Mouse (Mus musculus) c-Kit-negative CD71-positive TER-119-positive erythroid progenitor cells, embryonic 14.5 days (primary cell): Measurements from ENCODE around the gene Rab3ip.

ENCODE experiments used
- DNase-seq: peaks from one replicate; pipeline ENCODE4 v3.0.0-alpha.2; 2013; ENCODE audit warnings: low read depth, low spot score

The Rab3ip gene

DNA sequence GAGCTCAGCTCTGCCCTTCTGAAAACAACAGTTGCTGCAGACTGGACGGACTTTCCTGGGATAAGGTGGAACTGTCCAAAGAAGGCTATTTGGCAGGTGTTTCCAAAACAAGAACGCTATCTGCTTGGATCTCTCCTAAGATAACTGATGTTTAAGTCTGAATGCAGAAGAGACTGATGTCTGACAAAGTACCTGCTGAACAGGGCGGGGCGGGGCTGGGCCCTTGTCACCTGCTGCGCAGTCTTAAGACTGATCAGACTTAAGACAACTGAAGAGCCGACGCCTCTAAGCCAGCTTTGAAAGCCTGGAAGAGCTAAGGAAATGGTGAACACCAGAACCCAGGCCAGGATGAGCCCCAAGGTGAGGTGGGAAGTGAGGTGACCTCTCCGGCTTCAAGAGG, 29.9 kb downstream of the Rab3ip start:
- no peak for DNase-seq

DNA sequence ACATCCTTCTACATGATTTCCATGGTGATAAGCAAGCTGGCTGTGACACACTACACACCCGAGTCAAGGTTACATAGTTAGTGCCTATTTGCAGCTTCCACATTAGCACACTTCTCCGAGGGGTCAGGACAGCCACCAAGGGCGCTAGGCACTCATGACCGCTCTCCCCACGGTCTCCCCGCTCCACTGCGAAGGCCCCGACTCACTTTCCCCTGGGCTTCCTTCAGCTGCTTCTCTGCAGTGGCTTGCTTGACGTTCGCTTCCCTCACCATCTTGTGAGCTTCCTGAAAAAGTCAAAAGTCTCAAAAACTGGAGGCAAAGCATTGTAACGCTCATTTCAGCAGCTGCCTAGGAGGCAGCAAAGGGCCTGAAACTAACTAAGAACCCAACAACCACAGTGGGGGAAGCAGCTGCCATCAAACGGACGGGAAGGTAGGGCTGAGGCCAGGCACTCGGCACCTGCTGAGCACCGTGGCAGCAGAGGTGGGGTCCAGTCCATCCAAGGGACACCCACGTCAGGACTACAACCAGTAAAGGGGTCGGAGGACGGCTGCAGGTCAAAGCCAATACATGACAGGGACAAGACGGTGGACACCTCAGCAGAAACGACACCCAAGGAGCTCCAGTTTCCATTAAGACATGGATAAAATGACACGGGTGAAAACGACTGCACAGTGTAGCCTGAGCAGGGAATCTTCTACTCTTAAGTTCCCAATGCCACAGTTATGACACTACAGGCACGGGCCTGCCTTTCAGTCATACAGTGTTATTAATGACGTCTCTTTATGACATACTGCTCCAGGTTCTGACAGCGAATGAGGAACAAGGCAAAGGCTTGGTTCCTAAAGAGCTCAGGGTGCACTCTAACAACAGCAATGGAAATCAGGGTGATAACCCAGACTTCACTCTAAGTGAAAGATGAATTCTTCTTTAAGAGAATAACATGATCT, 30.9 kb downstream of the Rab3ip start:
- no peak for DNase-seq

DNA sequence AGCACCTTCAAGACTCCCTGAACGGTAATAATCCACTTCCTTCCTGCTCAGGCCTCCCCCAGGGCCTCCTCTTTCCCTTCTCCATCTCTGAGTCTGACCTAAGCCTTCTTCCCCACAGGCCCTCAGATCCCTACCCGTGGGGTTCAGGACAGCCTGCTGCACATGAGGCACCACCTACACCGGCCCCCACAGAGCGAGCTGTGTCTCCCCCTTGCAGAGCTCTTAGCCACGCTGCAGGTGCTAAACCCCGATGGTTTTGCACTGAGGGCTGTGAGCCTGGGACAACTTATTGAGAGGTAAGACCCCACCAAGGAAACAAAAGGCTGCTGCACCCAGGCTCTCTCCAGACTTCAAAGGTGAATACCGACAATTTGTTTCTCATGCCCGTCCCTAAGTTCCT, 34.0 kb downstream of the Rab3ip start:
- no peak for DNase-seq

DNA sequence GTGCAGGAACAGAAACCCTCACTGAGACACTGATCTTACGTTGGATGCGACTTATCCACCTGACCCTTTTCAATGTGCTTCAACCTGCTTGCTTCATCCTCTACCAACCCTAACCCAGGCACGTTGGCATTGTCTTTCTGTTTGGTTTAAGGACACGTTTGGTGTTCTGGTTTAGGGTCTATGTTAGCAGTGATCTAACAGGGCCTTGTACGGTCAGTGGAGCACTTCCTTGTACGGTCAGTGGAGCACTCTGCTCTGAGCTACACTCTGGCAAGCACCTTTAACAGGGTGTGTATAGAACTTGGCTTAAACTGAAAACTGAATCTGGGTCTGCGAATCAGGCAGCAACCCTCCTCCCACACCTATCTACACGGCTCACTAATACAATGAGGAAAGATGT, 35.3 kb downstream of the Rab3ip start:
- no peak for DNase-seq

DNA sequence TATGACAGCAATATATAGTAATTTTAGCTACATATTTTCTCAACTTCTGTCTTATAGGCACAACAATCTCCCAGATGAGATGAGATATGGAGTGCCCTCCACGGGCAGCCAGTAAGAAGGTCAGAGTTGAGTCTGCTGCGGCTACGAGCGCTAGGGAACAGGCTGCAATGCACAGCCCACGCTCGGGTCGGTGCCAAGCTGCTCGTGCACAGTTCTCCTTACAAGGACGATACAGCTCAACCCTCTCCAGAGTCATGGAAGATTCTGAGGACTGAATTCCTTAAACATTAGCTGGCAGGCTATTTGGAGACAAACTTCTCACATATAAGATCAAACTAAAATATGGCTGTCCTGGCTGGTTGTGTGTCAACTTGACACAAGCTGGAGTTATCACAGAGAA, 36.0 kb downstream of the Rab3ip start:
- no peak for DNase-seq

DNA sequence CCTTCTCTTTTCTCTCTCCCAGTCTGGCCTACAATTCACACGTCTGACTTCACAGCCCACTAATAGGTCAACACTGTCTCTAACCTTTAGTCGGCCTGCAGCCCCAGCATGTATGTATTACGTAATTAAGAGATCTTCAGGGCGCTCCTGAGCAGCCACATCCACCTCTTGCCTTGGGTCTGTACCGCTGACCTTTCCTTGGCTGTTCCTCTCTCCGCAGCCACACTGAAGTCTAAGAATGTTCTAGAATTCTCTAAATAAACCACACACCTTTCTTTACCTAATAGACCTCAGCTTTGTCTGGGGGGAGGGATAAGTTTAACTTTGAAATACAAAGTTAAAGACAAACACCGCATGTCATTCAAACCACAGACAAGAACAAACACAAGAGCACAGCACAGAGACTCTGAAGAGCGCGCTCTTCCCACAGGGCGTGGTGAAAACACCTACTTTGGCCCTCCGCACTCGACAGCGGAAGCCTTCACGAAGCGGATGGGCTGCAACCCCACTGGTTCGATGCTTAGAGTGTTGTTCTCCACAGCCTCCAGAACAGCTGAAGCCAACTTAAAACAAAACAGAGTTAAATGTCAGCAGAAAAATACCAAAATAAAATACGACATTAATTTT, 36.8 kb downstream of the Rab3ip start:
- DNase-seq, result no peak

DNA sequence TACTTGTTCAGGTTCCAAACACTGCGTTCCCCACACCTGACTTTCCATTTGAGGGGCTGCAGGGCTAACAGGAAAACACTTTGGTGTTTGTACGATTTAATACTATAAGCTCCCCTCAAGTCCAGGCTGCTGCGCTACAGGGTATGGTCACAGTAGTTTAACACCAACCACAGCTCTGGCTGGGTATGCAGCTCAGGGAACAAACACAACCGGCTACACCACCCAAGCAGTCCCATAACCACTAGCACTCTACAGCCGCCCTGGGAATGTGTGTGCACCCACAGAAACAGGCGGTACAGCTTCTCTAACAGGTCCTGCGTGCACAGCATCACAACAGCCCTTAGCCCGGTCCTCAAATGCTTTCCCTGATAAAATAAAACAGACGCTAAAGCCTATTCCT, 37.7 kb downstream of the Rab3ip start:
- no peak for DNase-seq

DNA sequence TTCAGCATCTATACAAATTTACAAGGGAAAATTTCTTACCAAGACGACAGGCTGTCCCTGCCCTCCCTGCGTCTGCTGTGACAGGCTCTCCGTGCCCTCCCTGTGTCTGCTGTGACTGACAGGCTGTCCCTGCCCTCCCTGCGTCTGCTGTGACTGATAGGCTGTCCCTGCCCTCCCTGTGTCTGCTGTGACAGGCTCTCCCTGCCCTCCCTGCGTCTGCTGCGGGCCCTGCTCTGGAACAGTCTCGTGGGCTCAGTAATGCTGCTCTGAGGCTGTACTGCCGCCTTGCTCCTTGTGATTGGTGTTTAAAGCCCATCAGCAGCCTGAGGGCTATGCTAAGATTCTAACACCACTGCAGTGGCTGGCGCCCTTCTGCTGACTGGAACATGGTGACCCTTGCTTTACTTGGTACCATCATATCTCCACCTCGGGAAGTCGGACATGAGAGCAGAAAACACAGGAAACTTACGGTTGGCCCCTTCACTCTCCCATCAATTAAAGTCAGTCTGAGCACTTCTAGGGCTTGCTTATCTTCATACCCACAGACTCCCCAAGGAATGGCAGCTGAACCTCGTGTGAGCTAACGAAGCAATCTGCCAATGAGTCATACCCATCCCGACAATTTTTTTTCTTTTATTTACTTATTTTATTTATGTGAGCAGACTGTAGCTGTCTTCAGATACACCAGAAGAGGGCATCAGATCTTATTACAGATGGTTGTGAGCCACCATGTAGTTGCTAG, 41.5 kb downstream of the Rab3ip start:
- peak; percentile 60 for DNase-seq

DNA sequence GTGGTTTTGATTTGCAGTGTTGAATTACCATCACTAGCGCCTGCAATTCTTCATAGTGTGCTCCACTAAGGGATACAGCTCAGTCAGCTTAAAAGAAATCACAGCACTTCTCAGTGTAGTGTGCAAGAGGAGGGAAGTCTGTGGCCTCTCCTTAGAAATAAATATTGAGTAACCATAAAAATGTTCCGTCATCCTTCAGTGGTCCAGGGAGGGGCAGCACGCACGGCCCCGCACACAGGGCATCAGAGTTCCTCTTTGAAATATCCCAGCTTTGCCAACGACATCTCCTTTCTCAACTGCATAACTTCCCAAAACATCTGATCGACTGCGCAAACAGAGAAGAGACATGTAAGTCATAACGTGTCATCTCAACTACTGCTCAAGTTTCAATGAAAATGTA, 43.8 kb downstream of the Rab3ip start:
- DNase-seq, result no peak

DNA sequence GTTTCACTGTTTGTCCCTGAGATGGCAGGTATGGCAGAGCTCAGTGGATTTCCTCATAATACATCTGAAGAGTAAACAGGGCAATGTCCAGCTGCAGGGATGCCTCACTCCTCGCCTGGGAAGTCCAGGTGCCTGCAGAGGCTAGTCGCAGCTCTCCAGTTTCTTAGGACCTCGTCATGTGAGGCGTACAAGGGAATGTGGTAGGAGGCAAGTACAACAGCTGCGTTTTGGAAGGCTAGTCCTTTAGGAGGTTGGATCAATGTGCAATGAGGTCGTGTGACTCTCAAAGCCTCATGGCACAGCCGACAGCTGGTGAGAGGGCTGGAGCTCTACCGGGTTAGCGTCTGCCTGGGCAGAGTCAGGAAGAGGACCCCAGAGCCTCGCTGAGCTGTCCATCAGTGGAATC, 46.1 kb downstream of the Rab3ip start:
- DNase-seq, result no peak

DNA sequence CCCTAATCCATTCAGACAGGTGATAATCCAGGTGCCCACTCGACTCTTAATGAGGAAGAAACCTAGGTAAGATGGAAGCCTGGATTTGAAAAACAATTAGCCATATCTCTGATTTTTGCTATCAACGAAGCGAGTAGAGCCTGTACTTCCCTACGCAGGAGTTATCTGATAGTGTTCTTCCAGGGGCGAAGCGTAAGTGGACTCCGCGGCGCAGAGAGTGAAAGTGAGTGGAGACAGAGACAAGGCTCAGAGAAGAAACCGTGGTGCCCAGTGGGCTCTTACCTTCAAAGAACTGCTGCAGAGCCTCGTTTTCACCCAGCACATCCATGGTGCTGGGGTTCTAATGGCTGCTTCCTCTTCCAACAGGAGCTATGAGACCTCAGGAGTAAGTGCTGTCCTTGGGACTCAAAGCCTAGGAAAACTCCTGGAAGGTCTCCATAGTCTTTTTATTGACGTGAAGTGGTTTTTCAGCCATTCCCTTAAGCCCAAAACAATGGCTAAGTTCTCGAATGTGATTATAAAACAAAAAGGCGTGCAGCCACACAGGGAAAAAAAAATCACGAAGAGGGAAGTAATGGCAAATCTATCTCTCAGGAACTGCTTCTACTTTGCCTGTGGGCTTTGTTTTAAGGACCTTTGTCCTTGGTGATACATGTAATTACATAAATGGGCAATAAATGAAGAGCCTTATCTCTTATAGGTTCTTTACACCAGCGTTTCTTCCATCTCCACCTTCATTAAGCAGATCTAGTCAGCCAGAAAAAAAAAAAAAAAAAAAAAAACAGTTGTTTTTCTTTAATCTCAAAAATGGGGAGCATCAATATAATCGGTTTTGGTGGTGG, 54.0 kb downstream of the Rab3ip start, which contains the start of gene Myrfl:
TSS of gene Myrfl (minus strand) at position 584 of the 842 bp plus-strand sequence.
- no peak for DNase-seq

DNA sequence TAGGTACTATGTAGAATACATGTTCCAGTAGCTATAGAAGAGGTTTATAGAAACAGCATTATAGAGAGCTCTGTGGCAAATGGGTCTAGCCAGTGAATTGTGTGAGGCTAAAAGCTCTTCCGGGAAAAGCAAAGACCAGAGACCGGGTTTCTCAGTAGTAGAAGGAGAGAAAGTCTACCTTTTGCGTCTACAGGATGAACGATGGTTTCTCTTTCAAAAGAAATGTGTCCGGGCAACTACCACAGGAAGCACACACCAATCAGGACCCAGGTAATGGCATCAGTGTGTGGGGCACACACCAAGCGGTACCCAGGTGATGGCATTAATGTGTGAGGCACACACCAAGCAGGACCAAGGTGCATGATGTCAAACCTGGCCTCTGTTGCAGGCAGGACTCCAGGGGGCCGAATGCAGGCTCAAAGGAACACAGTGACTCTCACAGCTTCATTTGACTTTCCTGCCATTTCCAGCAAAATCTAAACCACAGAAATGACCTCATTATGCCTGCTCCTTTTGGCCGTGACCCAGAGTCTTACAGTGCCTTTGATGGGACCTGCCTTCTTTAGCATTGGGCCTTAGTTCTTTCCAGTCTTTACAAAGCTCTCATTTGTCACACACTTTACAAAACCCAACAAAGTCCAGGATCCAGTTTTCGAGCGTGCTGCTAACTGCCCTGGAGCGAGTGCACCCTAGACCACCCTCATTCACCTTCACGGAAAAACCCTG, 55.3 kb downstream of the Rab3ip start:
- no peak for DNase-seq

DNA sequence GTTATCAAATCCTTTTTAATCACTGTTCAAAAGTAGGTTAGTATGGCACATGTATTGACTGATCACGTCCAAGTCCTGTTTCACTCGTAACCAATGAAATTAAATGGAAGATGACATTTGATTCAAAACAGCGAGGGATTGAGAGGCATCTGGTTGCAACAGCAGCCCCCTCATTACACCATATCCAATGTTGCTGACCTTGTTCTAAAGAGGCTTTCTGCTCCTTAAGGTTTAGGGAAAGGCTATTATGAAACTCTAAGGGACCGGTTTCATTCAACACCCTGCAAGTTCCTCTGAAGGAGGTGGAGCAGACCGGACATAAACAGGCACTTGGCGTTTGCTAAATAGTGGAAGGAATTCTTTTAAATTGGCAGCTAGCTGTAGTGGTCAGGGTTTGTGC, 56.0 kb downstream of the Rab3ip start:
- DNase-seq, result no peak

DNA sequence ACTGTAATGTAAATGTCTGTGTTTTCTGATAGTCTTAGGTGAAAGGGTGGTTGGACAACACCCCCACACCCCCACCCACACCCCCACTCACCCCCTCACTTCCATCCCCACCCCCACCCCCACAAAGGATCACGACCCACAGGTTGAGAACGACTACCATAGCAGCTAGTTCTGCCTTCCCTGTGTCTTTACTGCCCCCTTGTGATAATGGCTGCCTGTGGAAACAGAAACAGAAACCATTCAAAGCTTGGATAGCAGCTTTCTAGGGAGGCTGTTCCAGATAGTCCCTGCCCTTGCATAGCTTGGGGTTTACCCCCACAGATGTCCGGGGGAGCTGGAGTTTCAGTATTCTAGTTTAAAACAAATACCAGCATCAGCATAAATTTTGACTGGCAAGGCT, 56.8 kb downstream of the Rab3ip start:
- no peak for DNase-seq

DNA sequence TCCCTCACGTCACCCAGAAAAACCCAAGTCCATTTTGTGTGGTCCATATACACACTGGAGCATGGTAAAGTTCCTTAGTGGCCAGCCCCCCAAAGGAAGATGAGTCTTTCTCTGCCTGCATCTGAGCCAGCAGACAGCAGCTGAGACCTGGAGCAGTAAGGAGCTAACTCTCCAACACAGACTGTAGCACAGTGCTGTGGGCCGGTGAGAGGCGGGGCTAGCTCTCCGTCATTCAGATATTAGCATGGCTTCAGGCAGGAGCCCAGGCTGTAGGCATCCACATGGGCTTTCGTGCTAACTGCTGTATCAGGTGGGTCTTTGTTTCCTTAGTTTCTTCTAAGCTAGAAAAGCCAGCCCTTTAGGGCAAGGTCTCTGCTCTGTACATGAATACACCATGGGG, 60.0 kb downstream of the Rab3ip start:
- no peak for DNase-seq

DNA sequence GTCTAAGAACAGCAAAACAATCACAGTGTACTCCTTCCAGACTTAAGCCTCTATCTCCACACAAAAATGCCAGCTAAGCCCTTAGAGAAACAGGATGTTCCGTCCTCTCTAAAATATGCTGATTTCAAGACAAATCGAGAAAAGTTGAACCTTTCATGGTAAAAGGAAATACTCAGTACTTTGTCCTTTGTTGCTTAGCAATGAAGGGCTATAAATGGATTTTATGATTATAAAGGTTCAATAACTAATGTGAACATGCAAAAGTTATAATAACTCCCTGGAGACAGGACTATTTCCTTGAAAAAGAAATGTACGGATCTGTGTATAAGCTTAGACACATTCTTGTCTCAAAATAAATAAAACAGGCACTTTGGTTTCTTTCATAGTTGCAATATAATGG, 66.0 kb downstream of the Rab3ip start:
- DNase-seq, result no peak

DNA sequence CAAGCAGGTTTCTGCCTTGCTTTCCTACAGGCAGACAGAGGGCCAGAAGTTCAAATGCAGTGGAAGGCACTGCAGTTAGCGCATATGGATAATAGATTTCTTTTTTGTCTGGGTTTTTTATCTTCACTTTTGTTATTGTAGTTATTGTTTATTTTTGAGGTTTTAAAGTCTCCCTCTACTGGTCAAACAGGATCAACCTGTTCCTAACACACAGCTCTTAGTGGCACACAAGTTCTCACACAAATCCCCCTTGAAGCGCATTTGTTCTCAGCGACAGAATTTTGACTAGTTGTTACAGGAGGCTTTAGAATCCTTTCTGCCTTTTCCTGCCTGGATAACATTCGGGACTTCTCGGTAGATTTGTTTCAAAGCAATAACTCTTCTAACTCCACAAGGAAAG, 67.0 kb downstream of the Rab3ip start:
- DNase-seq, result no peak

DNA sequence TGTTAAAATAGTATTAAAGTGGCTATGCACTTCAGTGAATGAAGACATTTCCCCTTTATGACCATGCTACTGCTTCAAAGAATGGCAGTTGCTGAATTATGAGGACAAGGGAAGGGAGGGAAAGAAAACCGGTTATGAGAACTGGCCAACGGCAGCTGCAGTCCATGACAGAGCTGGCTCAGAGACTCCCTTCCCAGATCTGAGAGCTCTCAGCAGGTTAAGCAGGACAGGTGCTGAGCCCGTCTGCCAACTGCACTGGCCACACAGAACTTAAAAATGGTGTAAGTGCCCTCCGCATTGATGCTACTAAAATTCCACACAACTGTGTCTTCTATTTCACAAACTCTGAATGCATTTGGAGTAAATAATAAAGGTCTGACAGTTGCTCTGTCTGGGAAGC, 73.1 kb downstream of the Rab3ip start:
- DNase-seq, result no peak

DNA sequence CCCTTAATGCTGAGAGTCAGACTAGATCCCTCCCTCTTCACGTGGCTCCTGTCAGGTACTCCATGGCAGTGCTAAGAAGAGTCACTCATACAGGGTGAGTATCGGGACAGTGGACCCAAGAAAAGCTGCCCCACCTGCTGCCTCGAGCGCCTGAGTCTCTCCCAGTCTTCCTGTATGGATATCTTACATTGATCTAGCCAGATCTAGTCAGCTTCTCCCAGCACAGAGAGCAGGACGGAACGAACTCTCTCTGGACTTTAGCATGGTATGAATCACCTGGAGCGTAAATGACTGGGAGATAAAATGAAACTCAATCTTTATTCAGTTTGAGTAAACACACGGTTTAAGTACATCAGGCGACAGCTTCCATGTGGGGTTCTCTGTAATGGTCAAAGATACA, 76.1 kb downstream of the Rab3ip start:
- no peak for DNase-seq

DNA sequence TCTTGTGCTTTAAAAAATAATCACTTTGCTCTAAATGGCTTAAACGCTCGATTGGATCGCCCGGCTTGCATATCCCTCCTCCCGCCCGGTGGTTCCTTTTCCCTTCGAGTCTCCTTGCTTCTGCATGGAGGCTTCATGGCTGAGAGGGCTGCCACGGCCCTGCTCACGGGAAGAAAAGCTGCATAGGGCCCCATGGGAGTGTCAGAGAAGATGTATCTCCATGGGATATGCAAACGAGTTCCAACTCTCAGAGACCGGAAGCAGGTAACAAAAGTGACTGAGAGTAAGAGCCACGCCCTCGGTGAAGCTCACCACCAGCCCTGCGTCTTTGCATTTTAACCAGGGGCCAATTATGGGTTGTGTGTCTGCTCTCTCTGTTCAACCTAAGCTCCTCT, 78.6 kb downstream of the Rab3ip start:
- DNase-seq, result no peak
